Mouse (Mus musculus): Measurements from ENCODE around the gene Sumf2.
A peak's percentile ranks its signal among the peaks of the same experiment; 100 is the strongest.

DNA sequence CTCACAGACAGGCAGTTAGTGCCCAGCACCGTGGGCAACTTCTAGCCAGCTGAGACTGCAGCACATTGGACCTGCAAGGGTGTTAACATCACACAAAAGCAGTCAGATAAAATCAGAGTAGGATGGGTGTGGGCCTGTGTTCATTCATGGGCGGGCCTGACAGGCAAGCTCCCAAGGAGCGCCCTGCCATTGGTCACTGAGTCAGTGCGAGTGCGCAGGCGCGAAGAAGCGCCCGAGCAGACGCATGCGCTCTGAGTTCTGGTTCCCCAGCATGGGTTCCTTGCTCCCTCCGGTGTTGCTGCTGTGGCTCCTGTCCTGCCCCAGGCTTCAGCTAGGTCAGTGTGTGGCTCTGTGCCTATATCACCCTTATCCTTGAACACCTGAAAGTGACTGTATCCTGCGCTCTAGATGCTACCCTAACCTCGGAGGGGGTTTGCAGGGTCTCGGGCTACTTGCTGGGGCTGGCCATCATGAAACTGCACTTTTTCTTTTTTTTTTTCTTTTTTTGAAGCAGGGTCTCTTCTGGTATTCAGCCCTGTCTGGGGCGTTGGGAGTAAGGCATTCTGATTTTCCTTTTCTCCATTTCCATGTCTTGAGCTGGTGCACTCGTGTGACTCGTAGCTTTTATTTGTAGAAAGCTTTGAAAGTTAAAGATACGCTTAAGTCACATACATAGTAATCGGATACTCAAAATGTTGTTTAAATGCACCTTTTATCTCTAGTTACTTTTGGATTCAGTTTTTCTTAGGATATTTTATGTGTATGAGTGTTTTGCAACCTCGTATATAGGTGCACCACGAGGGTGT is at the start of gene Sumf2:
- TF ChIP-seq CTCF (IDR thresholded peaks at IDR 0.05; ENCODE audit: low read depth, low read length) (no peak), POLR2A (IDR thresholded peaks at IDR 0.05; ENCODE audit: borderline replicate concordance, low read depth, low read length) (0 out of 2 replicates have a peak, but pooled peaks have one; percentile 14)

Data from bone marrow macrophage, adult 2 months (primary cell).